Comparison of ENCODE assay signal across 14 mouse cellular contexts in genomic region chr4:141510457-141510856, GRCm38 (mm10).
"Had no signal": no experiment of that assay in that cellular context is flagged by ENCODE, and none has a peak within 500 bp of the region (broad histone marks: within the 10 kb centered on the region; RNA-seq: fewer than 3 reads in every experiment).

No protein-coding gene starts in this region.

- H3K9me3 ChIP-seq: limb, embryonic 10.5 days; liver, embryonic 15.5 days; lung, embryonic 15.5 days; midbrain, embryonic 13.5 days had no signal

- ATAC-seq: midbrain, embryonic 13.5 days had no signal

- H3K9ac ChIP-seq: liver, embryonic 15.5 days; lung, embryonic 15.5 days; midbrain, embryonic 13.5 days had no signal

- H3K4me3 ChIP-seq: layer of hippocampus, adult 2 months; left cerebral cortex, adult 2 months; limb, embryonic 10.5 days; liver, embryonic 15.5 days; lung, embryonic 15.5 days; midbrain, embryonic 13.5 days had no signal

- H3K4me2 ChIP-seq: liver, embryonic 11.5 days; liver, embryonic 15.5 days; lung, embryonic 15.5 days; midbrain, embryonic 13.5 days had no signal

- H3K27me3 ChIP-seq: liver, embryonic 15.5 days; lung, embryonic 15.5 days; midbrain, embryonic 13.5 days had no signal

- H3K27ac ChIP-seq: layer of hippocampus, adult 2 months; limb, embryonic 10.5 days; liver, embryonic 15.5 days; lung, embryonic 15.5 days; midbrain, embryonic 13.5 days had no signal

- DNase-seq: kidney, adult 11 months; kidney, adult 9 months; kidney, postnatal 10 days; kidney, postnatal 4 days; right cerebral cortex, postnatal 14 days; thymus, adult 18-20 months; thymus, postnatal 14 days had no signal
